Mouse (Mus musculus): ENCODE measurements around the gene Mapk8ip2.

GRCm38 (mm10) chr15:89421938-89422337, 31.8 kb upstream of the Mapk8ip2 start:
- no peak for TF ChIP-seq GATA1 (IDR thresholded peaks at IDR 0.05; ENCODE audit: low read length)
- TF ChIP-seq TAL1 (IDR thresholded peaks at IDR 0.05; ENCODE audit: low read length): no peak
